Mouse (Mus musculus) midbrain, embryonic 14.5 days (tissue): ENCODE results near the gene Gm3776. TPM values are rescaled to one million over a fixed set of nuclear protein-coding genes. Genes with fewer than 3 reads are reported as not detected.
"Not testable (repeated sequence)": the region's sequence is repeated elsewhere in the genome, so short reads cannot be mapped to it uniquely, and the experiment has no call there.

Experiments
- ATAC-seq: fragments of 200-750 bp; cut with Nextera tagmentation; 2 replicates; pipeline ENCODE4 v1.8.0; 2017; ENCODE audit warnings: moderate number of reproducible peaks, moderate library complexity; ENCODE audit not compliant: low FRiP score, low TSS enrichment
- DNase-seq: peaks from one replicate; pipeline ENCODE4 v3.0.0-alpha.2; 2015
- H3K27ac ChIP-seq: fragments of 300-500 bp; sonication (generic); replicated peaks from 2 replicates; pipeline ENCODE4 v1.5.1; 2014; ENCODE audit warnings: mild to moderate bottlenecking, low read depth, low read length, moderate library complexity
- H3K27me3 ChIP-seq: fragments of 300-500 bp; sonication (generic); 2 replicates; pipeline ENCODE4 v1.6.1; 2014; ENCODE audit warnings: low read length, control low read depth, mixed read lengths; ENCODE audit not compliant: control insufficient read depth, insufficient read depth
- H3K36me3 ChIP-seq: fragments of 300-500 bp; sonication (generic); 2 replicates; pipeline ENCODE4 v1.6.1; 2014; ENCODE audit warnings: low read length, control low read depth; ENCODE audit not compliant: control insufficient read depth, insufficient read depth
- H3K4me1 ChIP-seq: fragments of 300-500 bp; sonication (generic); 2 replicates; pipeline ENCODE4 v1.6.1; 2014; ENCODE audit warnings: mild to moderate bottlenecking, antibody characterized with exemption, low read length, control low read depth; ENCODE audit not compliant: control insufficient read depth, insufficient read depth
- H3K4me2 ChIP-seq: fragments of 300-500 bp; sonication (generic); 2 replicates; pipeline ENCODE4 v1.6.1; 2014; ENCODE audit warnings: mild to moderate bottlenecking, low read length, moderate library complexity
- H3K4me3 ChIP-seq: fragments of 300-500 bp; sonication (generic); replicated peaks from 2 replicates; pipeline ENCODE4 v1.5.1; 2014; ENCODE audit warnings: low read depth, low read length
- H3K9ac ChIP-seq: fragments of 300-500 bp; sonication (generic); replicated peaks from 2 replicates; pipeline ENCODE4 v1.6.1; 2014; ENCODE audit warnings: mild to moderate bottlenecking, low read length, moderate library complexity
- H3K9me3 ChIP-seq: fragments of 300-500 bp; sonication (generic); 2 replicates; pipeline ENCODE4 v1.6.1; 2016; ENCODE audit warnings: low read length, control low read depth, mixed read lengths; ENCODE audit not compliant: control insufficient read depth
- WGBS: fragments of 180-500 bp; shearing (Covaris S2); extraction: QIAGEN DNeasy Blood & Tissue Kit; methylation state at CpG from one replicate; pipeline ENCODE4 v1.1.7; 2014; 5-methylcytosine and 5-hydroxymethylcytosine counted together
- polyA plus RNA-seq: library from polyadenylated mRNA; unstranded; fragments of >200 nt; fragmentation: Nextera tagmentation; extraction: Ambion mirVana; gene quantifications from 2 replicates; pipeline ENCODE4 v1.2.1, GENCODE M21; 2014

The Gm3776 gene
- polyA plus RNA-seq, 1 experiment from 2014 or later = not detected

DNA sequence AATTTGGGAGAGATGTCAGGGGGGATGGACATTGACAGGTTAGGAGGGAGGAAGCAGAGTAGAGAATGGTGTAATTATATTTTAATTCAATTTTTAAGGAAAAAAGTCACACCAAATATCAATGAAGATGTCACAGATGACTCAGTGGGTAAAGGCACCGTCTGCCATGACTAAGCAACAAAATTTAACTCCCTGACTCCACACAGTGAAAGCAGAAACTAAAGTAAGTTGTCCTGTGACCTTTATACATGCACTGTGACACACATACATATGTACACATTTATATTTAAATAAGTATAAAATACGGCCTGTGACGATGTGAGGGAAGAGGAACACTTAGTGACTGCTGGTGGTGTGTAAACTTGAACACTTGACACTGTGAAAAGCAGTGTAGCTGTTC is 51.2 kb downstream of the Gm3776 start:
- DNase-seq, ATAC-seq, H3K36me3 ChIP-seq, H3K27ac ChIP-seq, H3K4me3 ChIP-seq, H3K9me3 ChIP-seq, H3K4me2 ChIP-seq, H3K27me3 ChIP-seq, H3K9ac ChIP-seq, H3K4me1 ChIP-seq: not testable (repeated sequence)
- WGBS = 86% methylated on average over 3 of the region's 3 CpGs

DNA sequence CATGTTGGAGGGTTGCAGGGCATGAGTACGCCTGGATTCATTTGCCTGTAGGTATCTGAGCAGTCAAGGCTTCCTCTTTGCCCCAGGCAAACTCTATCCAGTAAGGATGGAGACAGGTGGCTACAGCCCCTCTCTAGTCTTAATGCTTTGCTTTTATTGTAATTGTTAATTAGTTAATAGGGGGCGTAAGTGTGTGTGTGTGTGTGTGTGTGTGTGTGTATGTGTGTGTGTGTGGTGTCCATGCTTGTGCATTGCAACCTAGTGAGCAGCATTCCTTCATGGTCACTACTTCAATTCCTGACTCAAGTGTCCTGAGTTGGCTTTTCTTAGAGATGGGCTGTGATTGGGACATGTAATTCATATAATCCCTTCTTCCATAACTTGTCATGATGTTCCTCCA is 57.8 kb downstream of the Gm3776 start, which contains the start of gene Omt2a:
Gene Omt2a, minus strand, starts transcription at position 101 of the 400 bp plus-strand sequence.
- ATAC-seq (no peak), DNase-seq (no peak)
- 84% methylated on average over 2 of the region's 2 CpGs for WGBS
- H3K27ac ChIP-seq = no peak within 1 kb of the TSS
- H3K36me3 ChIP-seq = no peaks in the 10 kb centered on the region
- no peaks in the 10 kb centered on the region for H3K4me1 ChIP-seq
- no peaks in the 10 kb centered on the region for H3K9me3 ChIP-seq
- no peak within 1 kb of the TSS for H3K9ac ChIP-seq
- H3K4me3 ChIP-seq = no peak within 1 kb of the TSS
- H3K4me2 ChIP-seq = no peak within 1 kb of the TSS
- no peaks in the 10 kb centered on the region for H3K27me3 ChIP-seq

Other genes starting within 250 kb of the Gm3776 start
- gene Gcm1, start 205.2 kb upstream of the Gm3776 start, polyA plus RNA-seq = not detected in 2 replicates
- gene Fbxo9, start 148.1 kb upstream of the Gm3776 start, polyA plus RNA-seq = 66.6 and 71.2 TPM in 2 replicates
- 41.3 and 46.2 TPM in 2 replicates for gene Ick, start 147.9 kb upstream of the Gm3776 start, polyA plus RNA-seq
- gene Gsta4, start 74.4 kb upstream of the Gm3776 start, polyA plus RNA-seq = 11.1 and 15.5 TPM in 2 replicates
- gene Gsta1, start 26.5 kb upstream of the Gm3776 start, polyA plus RNA-seq = not detected in 2 replicates
- gene Gm10639, start 32.8 kb downstream of the Gm3776 start, polyA plus RNA-seq = not detected in 2 replicates
- gene Omt2a, start 57.7 kb downstream of the Gm3776 start, polyA plus RNA-seq = not detected in 2 replicates
- not detected in 2 replicates for gene Omt2b, start 70.5 kb downstream of the Gm3776 start, polyA plus RNA-seq
- gene Gsta2, start 98.7 kb downstream of the Gm3776 start, polyA plus RNA-seq = not detected in 2 replicates
- gene Dppa5a, start 111.0 kb downstream of the Gm3776 start, polyA plus RNA-seq = 5.1 and 5.9 TPM in 2 replicates
- 6.6 and 6.8 TPM in 2 replicates for gene Ooep, start 121.6 kb downstream of the Gm3776 start, polyA plus RNA-seq
- 0.35 and 0.53 TPM in 2 replicates for gene Ddx43, start 138.6 kb downstream of the Gm3776 start, polyA plus RNA-seq
- gene Cgas, start 186.1 kb downstream of the Gm3776 start, polyA plus RNA-seq = 0.28 and 0.58 TPM in 2 replicates
- gene Mto1, start 191.1 kb downstream of the Gm3776 start, polyA plus RNA-seq = 22.3 and 27.4 TPM in 2 replicates
- 0.92 and 1.4 TPM in 2 replicates for gene Gm17324, start 191.7 kb downstream of the Gm3776 start, polyA plus RNA-seq
- 3,788 and 4,401 TPM in 2 replicates for gene Eef1a1, start 232.0 kb downstream of the Gm3776 start, polyA plus RNA-seq